Mouse (Mus musculus) midbrain, embryonic 11.5 days (tissue): ENCODE results near the gene Gm11032. TPM values are rescaled to one million over a fixed set of nuclear protein-coding genes. Genes with fewer than 3 reads are reported as not detected.

Source experiments
- ATAC-seq: fragments of 200-750 bp; cut with Nextera tagmentation; 2 replicates; pipeline ENCODE4 v1.8.0; 2017; ENCODE audit warnings: moderate TSS enrichment, moderate library complexity; ENCODE audit not compliant: low FRiP score
- DNase-seq: peaks from one replicate; pipeline ENCODE4 v3.0.0; 2015; ENCODE audit warnings: low spot score; ENCODE audit errors: missing footprints
- H3K27ac ChIP-seq: fragments of 300-500 bp; sonication (generic); 2 replicates; pipeline ENCODE4 v1.5.1; 2014; ENCODE audit warnings: low read depth, low read length
- H3K27me3 ChIP-seq: fragments of 300-500 bp; sonication (generic); 2 replicates; pipeline ENCODE4 v1.6.1; 2014; ENCODE audit warnings: mild to moderate bottlenecking, low read length, moderate library complexity, mixed read lengths; ENCODE audit not compliant: control insufficient read depth, insufficient read depth
- H3K36me3 ChIP-seq: fragments of 300-500 bp; sonication (generic); 2 replicates; pipeline ENCODE4 v1.6.1; 2014; ENCODE audit warnings: mild to moderate bottlenecking, low read length, moderate library complexity, mixed read lengths; ENCODE audit not compliant: control insufficient read depth, insufficient read depth
- H3K4me1 ChIP-seq: fragments of 300-500 bp; sonication (generic); 2 replicates; pipeline ENCODE4 v1.6.1; 2014; ENCODE audit warnings: low read length; ENCODE audit not compliant: control insufficient read depth, insufficient read depth
- H3K4me2 ChIP-seq: fragments of 300-500 bp; sonication (generic); 2 replicates; pipeline ENCODE4 v1.6.1; 2014; ENCODE audit warnings: mild to moderate bottlenecking, moderate library complexity
- H3K4me3 ChIP-seq: fragments of 300-500 bp; sonication (generic); 2 replicates; pipeline ENCODE4 v1.5.1; 2014; ENCODE audit warnings: low read depth, low read length
- H3K9ac ChIP-seq: fragments of 300-500 bp; sonication (generic); 2 replicates; pipeline ENCODE4 v1.6.1; 2014; ENCODE audit warnings: low read length
- H3K9me3 ChIP-seq: fragments of 300-500 bp; sonication (generic); 2 replicates; pipeline ENCODE4 v1.6.1; 2016; ENCODE audit warnings: low read length; ENCODE audit not compliant: control insufficient read depth
- WGBS: fragments of 180-500 bp; shearing (Covaris S2); extraction: QIAGEN DNeasy Blood & Tissue Kit; methylation state at CpG from one replicate; pipeline ENCODE4 v1.1.7; 2014; 5-methylcytosine and 5-hydroxymethylcytosine counted together
- polyA plus RNA-seq: library from polyadenylated mRNA; unstranded; fragments of >200 nt; fragmentation: Nextera tagmentation; extraction: Ambion mirVana; gene quantifications from 2 replicates; pipeline ENCODE4 v1.2.1, GENCODE M21; 2014

The Gm11032 gene
- polyA plus RNA-seq, 1 experiment from 2014 or later: not detected

DNA sequence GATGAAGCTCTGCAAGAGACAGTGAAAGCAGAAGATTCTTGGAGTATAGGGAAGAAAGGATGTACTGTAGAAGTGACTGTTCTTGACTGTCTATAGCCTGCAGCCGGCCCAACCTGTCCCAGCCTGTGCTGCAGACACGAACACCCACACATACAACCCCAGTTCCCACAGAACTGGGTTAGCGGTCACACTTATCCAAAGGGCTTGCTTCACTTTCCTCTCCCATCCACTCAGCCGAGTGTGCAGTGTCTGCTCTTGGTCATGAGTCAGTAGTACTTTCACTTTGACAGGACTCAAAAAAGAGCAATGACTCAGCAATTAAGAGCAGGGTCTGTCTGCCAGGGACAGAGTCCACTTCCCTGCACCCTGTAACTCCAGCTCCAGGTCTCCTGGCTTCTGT lies 41.5 kb downstream of the Gm11032 start:
- no peaks in the 10 kb centered on the region; the same call in 1 of the 2 replicates for H3K36me3 ChIP-seq
- H3K4me2 ChIP-seq: no peak overlapping the region
- no peak overlapping the region for H3K27ac ChIP-seq
- H3K9ac ChIP-seq: no peak overlapping the region
- H3K4me1 ChIP-seq: no peaks in the 10 kb centered on the region
- ATAC-seq (no peak), DNase-seq (no peak)
- H3K27me3 ChIP-seq: no peaks in the 10 kb centered on the region
- H3K4me3 ChIP-seq: no peak overlapping the region
- no peaks in the 10 kb centered on the region for H3K9me3 ChIP-seq
- 89% methylated on average over 4 of the region's 4 CpGs for WGBS

DNA sequence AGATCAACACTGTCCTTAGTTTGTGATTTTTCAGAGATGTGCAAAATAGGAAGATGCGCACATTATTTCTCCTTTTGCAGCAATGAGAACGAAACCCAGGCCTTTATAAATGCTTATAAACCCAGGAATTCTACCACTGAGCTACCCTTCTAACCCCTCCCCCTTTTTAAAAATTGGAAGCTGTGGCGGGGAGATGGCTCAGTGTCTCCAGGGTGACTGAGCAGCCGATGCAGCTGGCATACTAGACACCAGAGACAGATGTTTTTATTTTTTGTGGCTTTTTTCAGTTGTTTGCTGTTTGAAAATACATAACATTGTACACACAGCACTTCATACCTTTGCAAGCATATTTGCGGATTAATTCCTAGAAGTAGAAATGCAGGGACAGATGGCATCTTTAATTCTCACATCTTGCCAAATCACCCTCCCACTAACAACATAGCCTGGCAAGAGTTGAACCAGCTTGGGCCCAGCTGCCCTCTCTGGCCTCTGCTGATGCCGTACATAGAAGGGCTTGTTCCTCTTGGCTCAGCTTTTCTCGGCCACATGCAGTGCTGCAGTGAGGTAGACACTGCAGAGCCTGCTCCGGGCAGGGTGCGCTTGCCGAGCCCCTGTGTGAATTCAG lies 42.1 kb downstream of the Gm11032 start:
- Histone ChIP-seq H3K36me3 (no peaks in the 10 kb centered on the region; the same call in 1 of the 2 replicates), H3K4me3 (no peak overlapping the region), H3K27ac (no peak overlapping the region), H3K4me2 (no peak overlapping the region), H3K4me1 (no peaks in the 10 kb centered on the region), H3K27me3 (no peaks in the 10 kb centered on the region), H3K9me3 (no peaks in the 10 kb centered on the region), H3K9ac (no peak overlapping the region)
- WGBS: 87% methylated on average over 10 of the region's 10 CpGs
- DNase-seq (no peak), ATAC-seq (no peak)

DNA sequence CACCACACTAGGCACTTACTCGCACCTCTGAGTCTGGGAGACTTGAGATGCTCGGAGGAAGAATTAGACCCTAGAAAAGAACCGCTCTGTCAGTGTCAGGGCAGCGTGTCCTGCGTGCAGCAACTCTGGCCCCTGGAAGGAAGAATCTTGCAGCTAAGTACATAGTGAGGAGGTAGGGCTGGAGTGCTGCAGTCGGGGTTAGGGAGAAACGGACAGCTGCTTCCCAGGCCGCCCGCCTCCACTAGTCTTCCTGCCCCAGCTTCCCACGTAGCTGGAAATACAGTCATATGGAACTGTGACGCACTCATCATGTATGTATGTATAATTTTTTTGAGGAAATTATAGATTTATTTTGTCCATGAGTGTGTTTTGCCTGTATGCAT lies 42.6 kb downstream of the Gm11032 start:
- H3K4me3 ChIP-seq: no peak overlapping the region
- WGBS: 92% methylated on average over 11 of the region's 11 CpGs

More for the DNA sequence above, 42.6 kb downstream of the Gm11032 start:
- Histone ChIP-seq H3K27me3 (no peaks in the 10 kb centered on the region), H3K9me3 (no peaks in the 10 kb centered on the region), H3K4me2 (no peak overlapping the region), H3K9ac (no peak overlapping the region), H3K36me3 (no peaks in the 10 kb centered on the region; the same call in 1 of the 2 replicates), H3K27ac (no peak overlapping the region), H3K4me1 (no peaks in the 10 kb centered on the region)
- DNase-seq (no peak), ATAC-seq (no peak)

Other genes with a start within 250 kb of the Gm11032 start
- gene Hormad2, start 179.0 kb upstream of the Gm11032 start, polyA plus RNA-seq: 0.07 TPM in 1 of 2 replicates, not detected in the other
- gene Mtmr3, start 25.2 kb upstream of the Gm11032 start, polyA plus RNA-seq: 28.6 and 32.5 TPM in 2 replicates
- gene Ascc2, start 17.7 kb downstream of the Gm11032 start, polyA plus RNA-seq: 30.5 and 33.4 TPM in 2 replicates
- gene Uqcr10, start 84.3 kb downstream of the Gm11032 start, polyA plus RNA-seq: 547 and 572 TPM in 2 replicates
- 74.5 and 85.5 TPM in 2 replicates for gene Zmat5, start 84.6 kb downstream of the Gm11032 start, polyA plus RNA-seq
- gene Cabp7, start 126.7 kb downstream of the Gm11032 start, polyA plus RNA-seq: 0.15 and 0.33 TPM in 2 replicates
- gene Nf2, start 229.5 kb downstream of the Gm11032 start, polyA plus RNA-seq: 46.9 and 51.0 TPM in 2 replicates